Mouse (Mus musculus) embryonic facial prominence, embryonic 14.5 days (tissue): Measurements from ENCODE around the gene Nup107. TPM values are rescaled to one million over a fixed set of nuclear protein-coding genes. Genes with fewer than 3 reads are reported as not detected.

ENCODE experiments used
- ATAC-seq: fragments of 200-750 bp; cut with Nextera tagmentation; 2 replicates; pipeline ENCODE4 v1.8.0; 2017; ENCODE audit warnings: low read depth, moderate number of reproducible peaks, moderate TSS enrichment
- DNase-seq: peaks from one replicate; pipeline ENCODE4 v3.0.0-alpha.2; 2015; ENCODE audit warnings: low spot score
- H3K27ac ChIP-seq: fragments of 300-500 bp; sonication (generic); replicated peaks from 2 replicates; pipeline ENCODE4 v1.5.1; 2014; ENCODE audit warnings: low read depth, mild to moderate bottlenecking, low read length, moderate library complexity
- H3K27me3 ChIP-seq: fragments of 300-500 bp; sonication (generic); replicated peaks from 2 replicates; pipeline ENCODE4 v1.6.1; 2014; ENCODE audit warnings: low read length; ENCODE audit not compliant: control insufficient read depth, insufficient read depth
- H3K36me3 ChIP-seq: fragments of 300-500 bp; sonication (generic); 2 replicates; pipeline ENCODE4 v1.6.1; 2014; ENCODE audit warnings: low read length, mixed read lengths; ENCODE audit not compliant: control insufficient read depth, insufficient read depth
- H3K4me1 ChIP-seq: fragments of 300-500 bp; sonication (generic); 2 replicates; pipeline ENCODE4 v1.6.1; 2014; ENCODE audit warnings: antibody characterized with exemption, low read length; ENCODE audit not compliant: control insufficient read depth, insufficient read depth
- H3K4me2 ChIP-seq: fragments of 300-500 bp; sonication (generic); 2 replicates; pipeline ENCODE4 v1.6.1; 2014; ENCODE audit warnings: low read depth, mild to moderate bottlenecking, low read length, moderate library complexity, mixed read lengths
- H3K4me3 ChIP-seq: fragments of 300-500 bp; sonication (generic); 2 replicates; pipeline ENCODE4 v1.5.1; 2014; ENCODE audit warnings: low read depth, mild to moderate bottlenecking, low read length
- H3K9ac ChIP-seq: fragments of 300-500 bp; sonication (generic); 2 replicates; pipeline ENCODE4 v1.6.1; 2014; ENCODE audit warnings: low read depth, mild to moderate bottlenecking, low read length, moderate library complexity, mixed read lengths
- H3K9me3 ChIP-seq: fragments of 300-500 bp; sonication (generic); 2 replicates; pipeline ENCODE4 v1.6.1; 2016; ENCODE audit warnings: low read length; ENCODE audit not compliant: control insufficient read depth
- WGBS: fragments of 180-500 bp; shearing (Covaris S2); extraction: QIAGEN DNeasy Blood & Tissue Kit; methylation state at CpG from one replicate; pipeline ENCODE4 v1.1.7; 2014; 5-methylcytosine and 5-hydroxymethylcytosine counted together
- polyA plus RNA-seq: library from polyadenylated mRNA; unstranded; fragments of >200 nt; fragmentation: Nextera tagmentation; extraction: Ambion mirVana; gene quantifications from 2 replicates; pipeline ENCODE4 v1.2.1, GENCODE M21; 2014

Nup107 gene
- polyA plus RNA-seq, 1 experiment from 2014 or later = 50.6 TPM

DNA sequence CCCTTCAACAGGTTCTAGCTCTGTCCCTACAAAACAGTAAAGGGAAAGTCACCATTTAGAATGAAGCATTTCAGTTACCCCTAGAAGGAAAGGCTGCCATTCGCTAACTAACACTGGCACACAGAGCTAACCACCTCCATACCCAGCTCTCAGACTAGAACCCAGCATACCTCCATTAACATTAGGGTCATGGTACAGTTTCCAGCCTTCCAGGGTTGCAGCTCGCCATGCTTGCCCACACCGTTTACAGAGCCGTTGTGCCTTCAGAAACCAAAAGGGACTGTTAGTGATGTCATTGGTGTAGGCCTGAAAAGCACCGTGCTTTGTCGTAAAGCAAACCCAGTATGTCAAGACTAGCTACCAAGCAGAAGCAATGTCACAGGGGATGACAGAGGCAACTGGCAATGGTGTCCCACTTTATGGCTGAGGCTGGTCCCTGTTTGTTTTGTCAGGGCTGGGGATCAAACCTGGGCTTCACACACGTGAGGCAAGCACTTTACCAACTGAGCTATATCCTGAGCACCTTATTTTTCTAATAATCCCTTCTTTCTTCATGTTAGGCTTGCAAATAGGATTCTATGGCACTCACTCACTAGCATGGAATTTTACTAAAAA is 19.3 kb downstream of the Nup107 start:
- Histone ChIP-seq H3K4me3 (no peak overlapping the region), H3K9ac (no peak overlapping the region), H3K27ac (no peak overlapping the region), H3K36me3 (peaks cover 88% of the 10 kb centered on the region), H3K4me2 (no peak overlapping the region), H3K27me3 (no peaks in the 10 kb centered on the region), H3K9me3 (no peaks in the 10 kb centered on the region), H3K4me1 (no peaks in the 10 kb centered on the region)
- no peak for ATAC-seq
- 95% methylated on average over 7 of the region's 7 CpGs for WGBS
- DNase-seq = no peak

DNA sequence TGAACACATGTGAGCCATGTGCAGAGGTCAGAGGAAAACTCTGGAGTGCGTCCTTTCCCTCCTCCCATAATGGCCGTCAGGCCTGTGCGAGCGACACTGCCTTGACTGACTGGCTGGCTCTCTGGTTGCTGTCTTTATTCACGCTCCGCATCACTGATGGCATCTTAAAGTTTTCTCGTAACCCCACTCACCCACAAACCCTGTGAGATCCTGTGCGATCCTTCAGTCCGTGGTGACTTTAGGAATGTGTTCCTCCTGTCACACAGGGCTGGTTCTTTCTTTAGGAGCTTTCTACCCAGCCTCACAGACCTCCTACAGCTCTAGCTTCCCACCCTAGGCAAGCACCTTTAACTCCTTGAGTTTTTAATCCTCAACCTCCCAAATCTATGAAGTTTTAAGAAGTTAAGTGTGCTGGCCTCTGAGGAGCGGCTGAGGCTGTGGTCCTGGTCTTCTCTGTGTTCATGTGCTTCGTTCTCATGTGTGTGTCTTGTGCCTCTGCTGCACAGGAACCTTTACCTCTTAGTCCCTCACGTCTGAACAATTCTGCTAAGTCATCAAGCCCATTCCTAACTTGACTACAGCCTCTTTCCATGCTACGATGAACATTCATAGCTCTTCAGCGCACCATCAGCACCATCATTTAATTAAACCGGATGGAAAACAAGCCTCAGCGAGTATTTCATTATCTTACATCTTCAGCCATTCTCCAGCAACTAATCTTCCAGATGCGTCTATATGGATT is 20.0 kb downstream of the Nup107 start:
- no peak overlapping the region for H3K4me2 ChIP-seq
- 93% methylated on average over 17 of the region's 17 CpGs for WGBS
- DNase-seq (no peak), ATAC-seq (no peak)
- H3K27ac ChIP-seq = no peak overlapping the region
- H3K4me3 ChIP-seq = no peak overlapping the region
- H3K4me1 ChIP-seq = no peaks in the 10 kb centered on the region
- H3K9ac ChIP-seq = no peak overlapping the region
- H3K36me3 ChIP-seq = peaks cover 88% of the 10 kb centered on the region
- H3K27me3 ChIP-seq = no peaks in the 10 kb centered on the region
- H3K9me3 ChIP-seq = no peaks in the 10 kb centered on the region

DNA sequence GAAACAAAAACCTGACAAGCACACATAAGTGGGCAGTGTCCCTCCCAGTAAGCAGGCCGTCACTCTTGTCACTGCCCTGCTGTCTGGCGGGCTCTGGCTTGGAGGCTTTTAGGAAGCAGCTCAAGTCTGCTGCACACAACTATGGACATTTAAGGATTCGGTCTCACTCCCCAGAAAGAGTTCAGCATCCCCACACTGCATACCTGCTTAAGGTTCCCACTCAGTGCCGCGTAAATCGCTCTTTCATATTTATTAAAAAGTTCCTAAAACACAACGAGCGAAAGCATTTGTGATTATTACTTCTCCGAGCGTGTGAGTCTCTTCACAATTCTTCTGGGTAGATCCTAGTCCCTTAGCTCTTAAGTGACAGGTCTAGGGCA is 21.4 kb downstream of the Nup107 start:
- Histone ChIP-seq H3K36me3 (peaks cover 85% of the 10 kb centered on the region), H3K27ac (no peak overlapping the region), H3K4me3 (no peak overlapping the region), H3K9ac (no peak overlapping the region), H3K4me2 (no peak overlapping the region), H3K9me3 (no peaks in the 10 kb centered on the region), H3K27me3 (no peaks in the 10 kb centered on the region), H3K4me1 (no peaks in the 10 kb centered on the region)
- 95% methylated on average over 10 of the region's 10 CpGs for WGBS
- ATAC-seq (no peak), DNase-seq (no peak)

DNA sequence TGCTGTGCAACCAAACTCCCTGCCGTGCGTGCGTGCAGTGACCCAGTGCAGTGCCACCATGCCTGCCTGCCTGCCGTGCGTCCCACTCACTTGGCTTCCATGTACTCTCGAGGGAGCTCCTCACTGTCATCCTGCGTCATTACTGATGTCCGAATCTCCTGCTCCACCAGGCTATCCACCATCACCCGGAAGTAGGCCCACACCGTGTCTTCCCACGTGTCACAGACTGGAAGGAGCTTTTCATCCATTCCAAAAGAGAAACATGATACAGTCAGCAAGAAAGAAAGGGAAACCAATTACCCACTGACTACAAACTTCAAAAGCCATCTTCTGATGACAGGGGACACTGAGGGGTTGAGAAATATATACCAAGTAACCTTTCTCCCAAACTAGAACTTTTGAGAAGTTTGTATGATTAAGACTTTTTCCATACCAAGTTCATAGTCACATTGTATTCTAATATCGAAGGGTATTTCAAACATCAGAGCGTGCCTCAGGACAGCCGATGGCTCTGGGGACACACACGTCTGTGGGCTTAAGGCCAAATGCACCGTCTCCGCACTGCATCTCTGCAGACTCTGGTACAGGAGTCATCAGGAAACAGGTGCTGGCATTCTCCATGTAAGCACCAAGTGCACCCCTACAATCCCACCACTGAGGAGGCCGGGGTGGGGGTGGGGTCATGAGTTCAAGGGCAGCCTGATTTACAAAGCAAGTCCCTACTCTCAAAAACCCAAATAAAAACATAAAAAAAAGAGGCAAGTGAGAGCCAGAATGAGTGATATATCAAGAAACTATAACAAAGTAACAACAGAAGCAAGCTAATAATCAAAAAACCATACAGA is 22.0 kb downstream of the Nup107 start:
- no peak overlapping the region for H3K27ac ChIP-seq
- no peak overlapping the region for H3K4me3 ChIP-seq
- H3K9ac ChIP-seq = no peak overlapping the region
- H3K36me3 ChIP-seq = peaks cover 85% of the 10 kb centered on the region
- no peaks in the 10 kb centered on the region for H3K9me3 ChIP-seq
- H3K4me1 ChIP-seq = no peaks in the 10 kb centered on the region
- DNase-seq (no peak), ATAC-seq (no peak)
- H3K4me2 ChIP-seq = no peak overlapping the region
- WGBS = 85% methylated on average over 18 of the region's 18 CpGs
- H3K27me3 ChIP-seq = no peaks in the 10 kb centered on the region

DNA sequence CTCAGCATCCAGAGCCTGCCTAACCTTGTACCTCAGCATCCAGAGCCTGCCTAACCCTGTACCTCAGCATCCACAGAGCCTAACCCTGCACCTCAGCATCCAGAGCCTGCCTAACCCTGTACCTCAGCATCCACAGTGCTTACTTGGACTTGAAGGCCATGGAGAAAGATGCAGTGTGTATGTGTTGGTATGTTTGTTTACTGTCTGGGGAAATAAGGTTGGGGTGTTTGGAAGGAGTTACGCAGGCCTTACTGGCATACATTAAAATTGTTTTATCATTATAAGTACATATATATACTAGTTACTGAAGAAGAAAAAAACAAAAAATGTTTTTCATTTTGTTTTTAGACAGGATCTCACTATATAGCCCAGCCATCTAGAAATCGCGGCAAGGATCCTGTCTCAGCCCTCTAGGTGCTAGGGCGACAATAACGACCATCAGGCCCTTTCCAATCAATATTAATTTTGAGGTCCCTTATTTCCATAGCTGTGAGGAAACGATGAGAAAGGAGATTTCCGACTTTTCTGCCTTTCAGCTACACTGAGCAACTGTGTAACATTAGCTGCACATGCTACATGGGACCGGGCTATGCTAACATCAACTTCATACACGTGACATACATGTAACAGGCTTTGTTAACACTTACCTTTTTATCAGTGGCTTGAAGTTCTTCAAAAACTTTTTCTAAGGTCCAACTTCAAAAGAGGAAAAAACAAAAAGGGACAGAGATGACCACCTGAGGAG is 22.8 kb downstream of the Nup107 start:
- H3K4me1 ChIP-seq = no peaks in the 10 kb centered on the region
- no peak for ATAC-seq

DNA sequence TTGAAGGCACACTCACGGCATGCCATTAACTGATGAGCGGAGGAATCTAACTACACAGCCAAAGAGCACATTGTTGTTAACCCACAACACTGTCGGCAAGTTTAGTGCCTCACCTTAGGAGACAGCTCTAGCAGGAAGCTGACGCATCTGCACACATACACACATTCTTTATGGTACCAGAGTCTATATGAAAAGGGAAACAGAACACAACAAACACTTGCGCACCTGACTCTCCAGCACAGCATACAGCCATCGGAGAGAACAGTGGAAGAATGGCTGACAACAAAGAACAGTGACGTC is 24.4 kb downstream of the Nup107 start:
- H3K9me3 ChIP-seq = no peaks in the 10 kb centered on the region
- WGBS = 85% methylated on average over 7 of the region's 7 CpGs
- ATAC-seq (no peak), DNase-seq (no peak)
- H3K9ac ChIP-seq = no peak overlapping the region
- H3K4me2 ChIP-seq = no peak overlapping the region
- H3K4me1 ChIP-seq = no peaks in the 10 kb centered on the region
- no peak overlapping the region for H3K27ac ChIP-seq
- H3K27me3 ChIP-seq = no peaks in the 10 kb centered on the region
- H3K4me3 ChIP-seq = no peak overlapping the region
- peaks cover 81% of the 10 kb centered on the region for H3K36me3 ChIP-seq

More for the DNA sequence above, 22.8 kb downstream of the Nup107 start:
- Histone ChIP-seq H3K27ac (no peak overlapping the region), H3K27me3 (no peaks in the 10 kb centered on the region), H3K4me2 (no peak overlapping the region), H3K9me3 (no peaks in the 10 kb centered on the region), H3K4me3 (no peak overlapping the region), H3K9ac (no peak overlapping the region), H3K36me3 (peaks cover 85% of the 10 kb centered on the region)
- no peak for DNase-seq
- 94% methylated on average over 9 of the region's 9 CpGs for WGBS

DNA sequence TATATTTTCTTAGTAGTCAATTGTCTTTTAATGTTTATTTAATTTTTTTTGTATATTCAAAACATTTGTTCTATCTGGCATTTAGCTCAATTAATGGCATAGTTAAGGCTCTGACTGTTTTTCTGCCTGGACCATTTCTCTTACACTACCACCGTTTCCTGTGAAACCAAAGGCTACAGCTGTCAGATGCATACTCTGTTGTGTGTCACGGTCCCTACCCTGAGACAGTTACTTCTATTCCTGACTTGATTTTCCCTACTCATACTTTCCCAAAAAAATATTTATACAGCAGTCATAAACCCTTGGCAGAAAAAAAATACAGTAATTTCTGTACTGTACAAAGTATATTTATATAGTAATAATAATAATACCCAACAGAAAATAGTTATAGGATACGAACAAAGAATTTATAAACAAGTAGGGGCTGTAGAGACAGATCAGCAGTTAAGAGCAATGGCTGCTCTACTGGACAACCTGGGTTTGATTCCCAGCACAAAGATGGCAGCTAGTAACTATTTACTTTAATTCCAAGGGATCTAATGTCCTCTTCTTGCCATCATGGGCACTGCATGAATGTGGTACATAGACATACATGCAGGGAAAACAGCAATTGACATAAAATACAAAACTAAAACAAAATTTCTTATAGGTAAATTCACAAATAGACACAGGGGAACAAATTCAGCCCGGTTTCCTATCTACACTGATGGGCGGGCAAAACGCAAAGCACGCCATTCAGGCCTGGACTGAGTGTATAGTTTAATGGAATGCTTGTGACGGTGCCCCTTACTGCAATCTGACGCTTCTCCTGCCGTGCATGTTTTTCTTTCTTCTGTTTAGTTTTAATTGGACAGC is 25.0 kb downstream of the Nup107 start:
- H3K9me3 ChIP-seq = no peaks in the 10 kb centered on the region
- no peak overlapping the region for H3K9ac ChIP-seq
- 84% methylated on average over 10 of the region's 10 CpGs for WGBS
- H3K27me3 ChIP-seq = no peaks in the 10 kb centered on the region
- H3K4me2 ChIP-seq = no peak overlapping the region
- no peak for ATAC-seq
- no peak overlapping the region for H3K4me3 ChIP-seq
- H3K36me3 ChIP-seq = peaks cover 81% of the 10 kb centered on the region
- DNase-seq = no peak
- H3K27ac ChIP-seq = no peak overlapping the region
- no peaks in the 10 kb centered on the region for H3K4me1 ChIP-seq

DNA sequence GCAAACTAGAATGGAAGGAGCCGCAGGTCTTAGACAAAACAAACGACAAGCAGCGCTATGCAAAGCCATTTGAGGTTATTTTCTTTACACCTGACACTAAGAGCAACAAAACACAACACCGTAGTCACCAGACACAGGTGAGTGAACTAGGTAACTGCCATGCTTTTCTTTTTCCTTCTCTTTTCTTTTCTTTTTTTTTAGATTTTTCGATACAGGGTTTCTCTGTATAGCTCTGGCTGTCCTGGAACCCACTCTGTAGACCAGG is 25.7 kb downstream of the Nup107 start:
- Histone ChIP-seq H3K36me3 (peaks cover 84% of the 10 kb centered on the region), H3K4me1 (no peaks in the 10 kb centered on the region), H3K27ac (no peak overlapping the region), H3K4me3 (no peak overlapping the region), H3K9ac (no peak overlapping the region), H3K9me3 (no peaks in the 10 kb centered on the region), H3K4me2 (no peak overlapping the region), H3K27me3 (no peaks in the 10 kb centered on the region)
- DNase-seq (no peak), ATAC-seq (no peak)
- WGBS = 91% methylated on average over 5 of the region's 5 CpGs
